ENCODE assay signal across 16 mouse cellular contexts in genomic region chr13:113591336-113591735, GRCm38 (mm10).
"Had no signal": no experiment of that assay in that cellular context is flagged by ENCODE, and none has a peak within 500 bp of the region (broad histone marks: within the 10 kb centered on the region; RNA-seq: fewer than 3 reads in every experiment).

No protein-coding gene starts in this region.

- H3K4me3 ChIP-seq: layer of hippocampus, adult 2 months; limb, embryonic 12.5 days; liver, embryonic 12.5 days; lung, embryonic 15.5 days; megakaryocyte, embryonic 14.5 days; neural tube, embryonic 13.5 days; stomach, embryonic 15.5 days had no signal

- H3K9me3 ChIP-seq: limb, embryonic 12.5 days; liver, embryonic 12.5 days; lung, embryonic 15.5 days; neural tube, embryonic 13.5 days; stomach, embryonic 15.5 days had no signal

- ATAC-seq: intestine, postnatal 0 days; liver, embryonic 12.5 days; midbrain, embryonic 16.5 days had no signal

- H3K27me3 ChIP-seq: limb, embryonic 12.5 days; lung, embryonic 15.5 days; neural tube, embryonic 13.5 days; stomach, embryonic 15.5 days had no signal

- H3K4me2 ChIP-seq: limb, embryonic 12.5 days; liver, embryonic 12.5 days; lung, embryonic 15.5 days; midbrain, embryonic 11.5 days; neural tube, embryonic 13.5 days; stomach, embryonic 15.5 days had no signal

- DNase-seq: kidney, postnatal 10 days; kidney, postnatal 4 days; lung, postnatal 36 days; retina, postnatal 1 day; right cerebral cortex, postnatal 4 days; thymus, postnatal 36 days had no signal

- H3K9ac ChIP-seq: limb, embryonic 12.5 days; liver, embryonic 12.5 days; lung, embryonic 15.5 days; neural tube, embryonic 13.5 days; stomach, embryonic 15.5 days had no signal

- H3K27ac ChIP-seq: layer of hippocampus, adult 2 months; limb, embryonic 12.5 days; liver, embryonic 12.5 days; lung, embryonic 15.5 days; neural tube, embryonic 13.5 days; stomach, embryonic 15.5 days had no signal
